Mouse (Mus musculus): ENCODE measurements around the gene Dip2a.

DNA sequence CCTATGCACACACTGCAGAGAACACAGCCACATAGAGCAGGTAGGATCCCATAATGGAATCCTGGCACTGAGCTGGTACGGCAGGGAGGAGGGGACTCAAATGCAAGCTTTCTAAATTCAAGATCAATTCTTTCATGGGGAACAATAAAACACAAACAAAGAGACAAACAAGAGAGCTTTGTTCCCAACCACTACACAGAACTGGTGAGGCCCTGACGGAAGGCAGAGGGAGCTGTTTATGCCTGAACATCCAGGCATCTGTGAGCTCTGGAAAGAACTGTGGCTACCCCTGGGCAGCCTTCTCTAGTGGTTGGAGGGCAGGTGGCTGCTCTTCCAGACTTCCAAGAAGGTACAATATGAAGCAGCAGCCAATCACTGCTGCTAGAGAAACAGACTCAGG lies 13.1 kb downstream of the Dip2a start:
- TF ChIP-seq EP300 (IDR thresholded peaks at IDR 0.05; ENCODE audit: insufficient read depth, low read depth, low read length) (no peak), CTCF (IDR thresholded peaks at IDR 0.05) (no peak)

Measured in heart, adult 2 months (tissue).